Comparison of ENCODE assay signal across 9 mouse cellular contexts in the genomic region with DNA sequence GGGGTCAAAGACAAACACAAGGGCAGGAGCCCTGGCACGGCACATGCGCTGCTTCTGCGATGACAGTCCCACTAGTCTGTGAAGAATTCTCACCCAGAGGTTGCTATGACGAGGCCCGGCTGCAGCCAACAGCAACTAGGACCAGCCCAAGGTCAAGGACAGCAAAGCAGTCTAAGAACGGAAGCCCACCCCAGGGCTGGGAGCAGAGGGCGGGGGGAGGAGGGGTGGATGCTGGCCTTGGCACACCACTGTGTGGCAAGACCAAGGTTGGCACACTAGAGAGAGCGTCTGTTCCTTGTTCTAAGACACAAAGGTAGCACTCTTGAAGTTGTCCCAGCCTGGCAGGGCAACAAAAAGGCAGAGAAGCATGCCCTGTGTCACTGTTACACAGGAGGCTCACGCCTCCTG. TPM values are rescaled to one million over a fixed set of nuclear protein-coding genes. Genes with fewer than 3 reads are reported as not detected.
DNase-seq lines count a peak whose midpoint lies in the region; ATAC-seq and TF ChIP-seq lines count a peak whose summit lies in the region.
"Had no signal": no experiment of that assay in that cellular context is flagged by ENCODE, and none has a peak within 500 bp of the region (broad histone marks: within the 10 kb centered on the region; RNA-seq: fewer than 3 reads in every experiment).

No protein-coding gene starts in this region.

- H3K4me1 ChIP-seq in embryonic facial prominence, embryonic 13.5 days: peaks cover 61% of the 10 kb centered on the region
- H3K4me1 ChIP-seq in hindbrain, embryonic 13.5 days (replicated peaks): peaks cover 75% of the 10 kb centered on the region

- H3K9ac ChIP-seq in embryonic facial prominence, embryonic 13.5 days: no peak overlapping the region
- peak overlapping the region; percentile 14; the same call in 1 of the 2 replicates for H3K9ac ChIP-seq in hindbrain, embryonic 13.5 days

- TF ChIP-seq CTCF in gastrocnemius, adult 2 months (IDR thresholded peaks at IDR 0.05): no peak

- DNase-seq in gastrocnemius, adult 2 months: peak; percentile 70
- DNase-seq in gastrocnemius, postnatal 4 days (ENCODE audit: low spot score in 2 of 2): no peak
- DNase-seq in right cerebral cortex, adult 2 months (ENCODE audit: low spot score in 2 of 2): peak; percentile 3 to 4
- no peak for DNase-seq in right cerebral cortex, postnatal 4 days

- H3K9me3 ChIP-seq in embryonic facial prominence, embryonic 13.5 days: no peaks in the 10 kb centered on the region
- H3K9me3 ChIP-seq in hindbrain, embryonic 13.5 days: no peaks in the 10 kb centered on the region

- peak overlapping the region; percentile 77 for H3K4me3 ChIP-seq in gastrocnemius, adult 2 months
- H3K4me3 ChIP-seq in embryonic facial prominence, embryonic 13.5 days: no peak overlapping the region
- H3K4me3 ChIP-seq in hindbrain, embryonic 13.5 days: no peak overlapping the region

- no peak for ATAC-seq in embryonic facial prominence, embryonic 13.5 days (ENCODE audit: insufficient number of reproducible peaks, insufficient read depth, low FRiP score, low TSS enrichment, low read depth)
- no peak for ATAC-seq in hindbrain, embryonic 13.5 days (ENCODE audit: low FRiP score)
- peak; percentile 53 for ATAC-seq in megakaryocyte, adult 5-6 weeks (ENCODE audit: poor library complexity, severe bottlenecking)
- no peak for ATAC-seq in erythroid progenitor cell, adult 5-6 weeks (replicated peaks; ENCODE audit: low FRiP score, poor library complexity, severe bottlenecking)

- no peaks in the 10 kb centered on the region for H3K27me3 ChIP-seq in embryonic facial prominence, embryonic 13.5 days
- H3K27me3 ChIP-seq in hindbrain, embryonic 13.5 days: no peaks in the 10 kb centered on the region

- 53% methylated on average over 9 of the region's 9 CpGs for WGBS in embryonic facial prominence, embryonic 13.5 days
- 58% methylated on average over 9 of the region's 9 CpGs for WGBS in hindbrain, embryonic 13.5 days

- intact Hi-C loops in gastrocnemius, adult 2 months (cut with DNase I): no loop called here

- H3K27ac ChIP-seq in gastrocnemius, adult 2 months: peak overlapping the region; percentile 97
- 0 out of 2 replicates have a peak overlapping the region, but pooled peaks have one; percentile 2 for H3K27ac ChIP-seq in embryonic facial prominence, embryonic 13.5 days
- H3K27ac ChIP-seq in hindbrain, embryonic 13.5 days: peak overlapping the region; percentile 5; the same call in 1 of the 2 replicates

- peaks cover 40% of the 10 kb centered on the region for H3K36me3 ChIP-seq in embryonic facial prominence, embryonic 13.5 days
- H3K36me3 ChIP-seq in hindbrain, embryonic 13.5 days: peaks cover 23% of the 10 kb centered on the region

- H3K4me2 ChIP-seq in embryonic facial prominence, embryonic 13.5 days: no peak overlapping the region
- no peak overlapping the region for H3K4me2 ChIP-seq in hindbrain, embryonic 13.5 days

RNA-seq across cellular contexts. Expression of a gene that starts 10.9 kb away (rescaled TPM):
- 100 to 1,000 TPM; 282 to 397 TPM for total RNA-seq in gastrocnemius, adult 2 months (2021)
- 100 to 1,000 TPM; 366 to 378 TPM for total RNA-seq in gastrocnemius, postnatal 4 days (2021)
- polyA plus RNA-seq in embryonic facial prominence, embryonic 13.5 days (2015; fragmentation: Nextera tagmentation; extraction: Ambion mirVana): 304 and 312 TPM in 2 replicates
- polyA plus RNA-seq in hindbrain, embryonic 13.5 days (2015; fragmentation: Nextera tagmentation; extraction: Ambion mirVana): 375 and 381 TPM in 2 replicates
- 132 and 161 TPM in 2 replicates for total RNA-seq in megakaryocyte, adult 5-6 weeks (2015)
- total RNA-seq in megakaryocyte, adult 5-6 weeks (2017): 205 and 227 TPM in 2 replicates
- 90.1 and 119 TPM in 2 replicates for total RNA-seq in erythroid progenitor cell, adult 5-6 weeks (2015; ENCODE audit: low replicate concordance)
- total RNA-seq in erythroid progenitor cell, adult 5-6 weeks (2017; ENCODE audit: low replicate concordance): 75.9 and 125 TPM in 2 replicates

RNA-seq across cellular contexts. Expression of a gene that starts 30.4 kb away (rescaled TPM):
- total RNA-seq in gastrocnemius, adult 2 months (2021): 100 to 1,000 TPM; 416 to 566 TPM
- total RNA-seq in gastrocnemius, postnatal 4 days (2021): 100 to 1,000 TPM; 276 to 303 TPM
- polyA plus RNA-seq in embryonic facial prominence, embryonic 13.5 days (2015; fragmentation: Nextera tagmentation; extraction: Ambion mirVana): 545 and 624 TPM in 2 replicates
- polyA plus RNA-seq in hindbrain, embryonic 13.5 days (2015; fragmentation: Nextera tagmentation; extraction: Ambion mirVana): 998 and 1,025 TPM in 2 replicates
- total RNA-seq in megakaryocyte, adult 5-6 weeks (2015): 282 and 314 TPM in 2 replicates
- 248 and 255 TPM in 2 replicates for total RNA-seq in megakaryocyte, adult 5-6 weeks (2017)
- total RNA-seq in erythroid progenitor cell, adult 5-6 weeks (2015; ENCODE audit: low replicate concordance): 292 and 301 TPM in 2 replicates
- total RNA-seq in erythroid progenitor cell, adult 5-6 weeks (2017; ENCODE audit: low replicate concordance): 92.2 and 190 TPM in 2 replicates

RNA-seq across cellular contexts. Expression of a gene that starts 30.6 kb away (rescaled TPM):
- 10 to 100 TPM in 1 of 2 experiments, 1 to 10 TPM in 1; 3.6 to 11.8 TPM for total RNA-seq in gastrocnemius, adult 2 months (2021)
- total RNA-seq in gastrocnemius, postnatal 4 days (2021): 10 to 100 TPM; 17.7 to 20.6 TPM
- 63.2 and 68.8 TPM in 2 replicates for polyA plus RNA-seq in embryonic facial prominence, embryonic 13.5 days (2015; fragmentation: Nextera tagmentation; extraction: Ambion mirVana)
- polyA plus RNA-seq in hindbrain, embryonic 13.5 days (2015; fragmentation: Nextera tagmentation; extraction: Ambion mirVana): 54.1 and 54.2 TPM in 2 replicates
- 40.0 and 40.7 TPM in 2 replicates for total RNA-seq in megakaryocyte, adult 5-6 weeks (2015)
- 26.4 and 34.4 TPM in 2 replicates for total RNA-seq in megakaryocyte, adult 5-6 weeks (2017)
- total RNA-seq in erythroid progenitor cell, adult 5-6 weeks (2015; ENCODE audit: low replicate concordance): 56.2 and 59.5 TPM in 2 replicates
- total RNA-seq in erythroid progenitor cell, adult 5-6 weeks (2017; ENCODE audit: low replicate concordance): 58.9 and 62.4 TPM in 2 replicates

RNA-seq across cellular contexts. Expression of a gene that starts 41.8 kb away (rescaled TPM):
- total RNA-seq in gastrocnemius, adult 2 months (2021): not detected
- total RNA-seq in gastrocnemius, postnatal 4 days (2021): not detected
- polyA plus RNA-seq in embryonic facial prominence, embryonic 13.5 days (2015; fragmentation: Nextera tagmentation; extraction: Ambion mirVana): 0.23 TPM in 1 of 2 replicates, not detected in the other
- 0.05 and 0.09 TPM in 2 replicates for polyA plus RNA-seq in hindbrain, embryonic 13.5 days (2015; fragmentation: Nextera tagmentation; extraction: Ambion mirVana)
- not detected in 2 replicates for total RNA-seq in megakaryocyte, adult 5-6 weeks (2015)
- not detected in 2 replicates for total RNA-seq in megakaryocyte, adult 5-6 weeks (2017)
- total RNA-seq in erythroid progenitor cell, adult 5-6 weeks (2015; ENCODE audit: low replicate concordance): not detected in 2 replicates
- not detected in 2 replicates for total RNA-seq in erythroid progenitor cell, adult 5-6 weeks (2017; ENCODE audit: low replicate concordance)
- total RNA-seq: liver, adult 2 months had no signal
- polyA plus RNA-seq: liver, adult 2 months had no signal

Comparison
In these comparisons a context has a peak if more than half of its experiments do, and no peak if none do; other contexts are left out.
1. DNase-seq: peak in gastrocnemius, adult 2 months (single experiment) and right cerebral cortex, adult 2 months (2 of 2); none in gastrocnemius, postnatal 4 days (0 of 2) and right cerebral cortex, postnatal 4 days (single experiment).
2. H3K27ac ChIP-seq: peak in every context shown above with its lines; median percentile 97 in gastrocnemius, adult 2 months; 5 in hindbrain, embryonic 13.5 days; 2 in embryonic facial prominence, embryonic 13.5 days.